Comparison of ENCODE assay signal across 12 mouse cellular contexts in genomic region chr5:43217987-43218846, GRCm38 (mm10). TPM values are rescaled to one million over a fixed set of nuclear protein-coding genes. Genes with fewer than 3 reads are reported as not detected.
A peak's percentile ranks its signal among the peaks of the same experiment; 100 is the strongest.
DNase-seq lines count a peak whose midpoint lies in the region; ATAC-seq and TF ChIP-seq lines count a peak whose summit lies in the region.
"Had no signal": no experiment of that assay in that cellular context is flagged by ENCODE, and none has a peak within 500 bp of the region (broad histone marks: within the 10 kb centered on the region; RNA-seq: fewer than 3 reads in every experiment).

No protein-coding gene starts in this region.

- 64% methylated on average over 10 of the region's 10 CpGs for WGBS in kidney, embryonic 15.5 days
- 51% methylated on average over 10 of the region's 10 CpGs for WGBS in heart, embryonic 13.5 days
- WGBS in liver, embryonic 13.5 days (ENCODE audit: insufficient replicate concordance), result 48% methylated on average over 10 of the region's 10 CpGs

- ATAC-seq in kidney, embryonic 15.5 days (replicated peaks; ENCODE audit: low FRiP score), result peak; percentile 25; the same call in 1 of the 2 replicates
- no peak for ATAC-seq in heart, embryonic 13.5 days (ENCODE audit: extremely low read depth, insufficient number of reproducible peaks, low FRiP score, low TSS enrichment)
- ATAC-seq in liver, embryonic 13.5 days (ENCODE audit: low read depth), result no peak

- no peak for TF ChIP-seq POLR2A in MEL (IDR thresholded peaks at IDR 0.05; ENCODE audit: control insufficient read depth in 1 of 2, insufficient read depth in 1 of 2, low read depth in 1 of 2, low read length in 2 of 2, poor library complexity in 1 of 2)

- no peak for TF ChIP-seq CTCF in MEL (IDR thresholded peaks at IDR 0.05 in 2 of 3, conservative IDR thresholded peaks at IDR 0.05 in 1 of 3; ENCODE audit: control insufficient read depth in 1 of 3, insufficient read depth in 1 of 3, low read depth in 2 of 3, low read length in 3 of 3, poor library complexity in 1 of 3, severe bottlenecking in 1 of 3)

- H3K4me1 ChIP-seq in kidney, embryonic 15.5 days, result no peaks in the 10 kb centered on the region
- peaks cover 0 to 7% of the 10 kb centered on the region in 2 experiments; a peak in 2 of 4 replicates for H3K4me1 ChIP-seq in MEL (ENCODE audit: control insufficient read depth in 1 of 2, insufficient read depth in 2 of 2, low read length in 2 of 2)
- peaks cover 23% of the 10 kb centered on the region for H3K4me1 ChIP-seq in heart, embryonic 13.5 days
- peaks cover 7% of the 10 kb centered on the region; the same call in 1 of the 2 replicates for H3K4me1 ChIP-seq in liver, embryonic 13.5 days (replicated peaks)
- H3K4me1 ChIP-seq: lung, embryonic 15.5 days; neural tube, embryonic 12.5 days had no signal

- H3K9ac ChIP-seq in kidney, embryonic 15.5 days, result no peak overlapping the region
- no peak overlapping the region for H3K9ac ChIP-seq in MEL (ENCODE audit: control insufficient read depth, low read depth, low read length, poor library complexity, severe bottlenecking)
- no peak overlapping the region for H3K9ac ChIP-seq in heart, embryonic 13.5 days
- no peak overlapping the region for H3K9ac ChIP-seq in liver, embryonic 13.5 days
- H3K9ac ChIP-seq: lung, embryonic 15.5 days; neural tube, embryonic 12.5 days had no signal

- H3K4me3 ChIP-seq in kidney, embryonic 15.5 days (replicated peaks), result no peak overlapping the region
- H3K4me3 ChIP-seq in MEL (ENCODE audit: control insufficient read depth in 1 of 2, insufficient read depth in 1 of 2, low read depth in 2 of 2, low read length in 2 of 2), result no peak overlapping the region
- no peak overlapping the region for H3K4me3 ChIP-seq in heart, embryonic 13.5 days
- H3K4me3 ChIP-seq in liver, embryonic 13.5 days (replicated peaks), result no peak overlapping the region
- H3K4me3 ChIP-seq: lung, embryonic 15.5 days; neural tube, embryonic 12.5 days had no signal

- peak overlapping the region; percentile 24 for H3K27ac ChIP-seq in kidney, embryonic 15.5 days
- H3K27ac ChIP-seq in MEL (ENCODE audit: control insufficient read depth, low read depth, low read length), result peak overlapping the region; percentile 7; the same call in 1 of the 2 replicates
- peak overlapping the region; percentile 70 for H3K27ac ChIP-seq in heart, embryonic 13.5 days (replicated peaks)
- H3K27ac ChIP-seq in liver, embryonic 13.5 days, result peak overlapping the region; percentile 53
- H3K27ac ChIP-seq: lung, embryonic 15.5 days; neural tube, embryonic 12.5 days had no signal

- TF ChIP-seq EP300 in MEL (IDR thresholded peaks at IDR 0.05; ENCODE audit: low read depth in 1 of 2, low read length in 2 of 2), result peak; percentile 34 to 66

- H3K4me2 ChIP-seq in kidney, embryonic 15.5 days, result no peak overlapping the region
- H3K4me2 ChIP-seq in heart, embryonic 13.5 days, result 0 out of 2 replicates have a peak overlapping the region, but pooled peaks have one; percentile 2
- no peak overlapping the region for H3K4me2 ChIP-seq in liver, embryonic 13.5 days
- H3K4me2 ChIP-seq: lung, embryonic 15.5 days; neural tube, embryonic 12.5 days had no signal

- no peaks in the 10 kb centered on the region for H3K27me3 ChIP-seq in kidney, embryonic 15.5 days
- H3K27me3 ChIP-seq in MEL (ENCODE audit: control insufficient read depth in 1 of 2, insufficient read depth in 2 of 2, low read length in 2 of 2), result no peaks in the 10 kb centered on the region
- H3K27me3 ChIP-seq in heart, embryonic 13.5 days (replicated peaks), result no peaks in the 10 kb centered on the region
- H3K27me3 ChIP-seq in liver, embryonic 13.5 days, result no peaks in the 10 kb centered on the region
- H3K27me3 ChIP-seq: lung, embryonic 15.5 days; neural tube, embryonic 12.5 days had no signal

- H3K36me3 ChIP-seq in kidney, embryonic 15.5 days, result no peaks in the 10 kb centered on the region
- peaks cover 0 to 9% of the 10 kb centered on the region in 2 experiments; a peak in 2 of 4 replicates for H3K36me3 ChIP-seq in MEL (ENCODE audit: control insufficient read depth in 1 of 2, insufficient read depth in 2 of 2, low read length in 2 of 2)
- no peaks in the 10 kb centered on the region for H3K36me3 ChIP-seq in heart, embryonic 13.5 days
- H3K36me3 ChIP-seq in liver, embryonic 13.5 days, result no peaks in the 10 kb centered on the region
- H3K36me3 ChIP-seq: lung, embryonic 15.5 days; neural tube, embryonic 12.5 days had no signal

- no peak for DNase-seq in kidney, postnatal 4 days
- DNase-seq in MEL (ENCODE audit: low read depth, low spot score), result peak; percentile 73
- DNase-seq in liver, embryonic 13.5 days, result no peak
- DNase-seq in spleen, postnatal 10 days (ENCODE audit: low spot score in 2 of 2), result no peak
- no peak for DNase-seq in right cerebral cortex, adult 18-20 months
- DNase-seq in thymus, adult 18-20 months, result no peak
- DNase-seq: layer of hippocampus, postnatal 36 days; thymus, postnatal 36 days had no signal

- no peak for TF ChIP-seq RAD21 in MEL (IDR thresholded peaks at IDR 0.05; ENCODE audit: low read depth, low read length)

- no peaks in the 10 kb centered on the region for H3K79me2 ChIP-seq in MEL (ENCODE audit: control insufficient read depth, insufficient read depth, low read length, poor library complexity)

- H3K9me3 ChIP-seq in kidney, embryonic 15.5 days (replicated peaks), result no peaks in the 10 kb centered on the region
- no peaks in the 10 kb centered on the region for H3K9me3 ChIP-seq in MEL (replicated peaks; ENCODE audit: insufficient read depth, low read length)
- no peaks in the 10 kb centered on the region for H3K9me3 ChIP-seq in heart, embryonic 13.5 days
- no peaks in the 10 kb centered on the region for H3K9me3 ChIP-seq in liver, embryonic 13.5 days (replicated peaks)
- H3K9me3 ChIP-seq: lung, embryonic 15.5 days; neural tube, embryonic 12.5 days had no signal

TF ChIP-seq in MEL, 35 proteins besides CTCF, POLR2A, EP300 and RAD21:
- TF ChIP-seq POLR2AphosphoS5 (IDR thresholded peaks at IDR 0.05; ENCODE audit: borderline replicate concordance, low read depth, low read length) (no peak), E2F4 (IDR thresholded peaks at IDR 0.05; ENCODE audit: borderline replicate concordance, low read depth, low read length) (no peak), HCFC1 (IDR thresholded peaks at IDR 0.05; ENCODE audit: low read depth, low read length) (0 out of 2 replicates have a peak, but pooled peaks have one; percentile 16), MXI1 (IDR thresholded peaks at IDR 0.05; ENCODE audit: low read depth, low read length) (peak; percentile 45; the same call in 1 of the 2 replicates), GATA1 (IDR thresholded peaks at IDR 0.05; ENCODE audit: low read depth, low read length) (peak; percentile 33; the same call in 1 of the 2 replicates), MYB (IDR thresholded peaks at IDR 0.05; ENCODE audit: low read depth, low read length) (no peak), KAT2A (conservative IDR thresholded peaks at IDR 0.05; ENCODE audit: low read depth, low read length) (no peak), JUND (IDR thresholded peaks at IDR 0.05; ENCODE audit: low read depth, low read length) (no peak), RCOR1 (IDR thresholded peaks at IDR 0.05; ENCODE audit: low read depth, low read length) (peak; percentile 72), MYC (IDR thresholded peaks at IDR 0.05; ENCODE audit: low read depth, low read length) (no peak), POLR2AphosphoS2 (IDR thresholded peaks at IDR 0.05; ENCODE audit: low read length) (no peak), SMC3 (IDR thresholded peaks at IDR 0.05; ENCODE audit: low read depth, low read length) (0 out of 2 replicates have a peak, but pooled peaks have one; percentile 8), ETS1 (IDR thresholded peaks at IDR 0.05; ENCODE audit: low read depth, low read length) (peak; percentile 59), TBP (IDR thresholded peaks at IDR 0.05; ENCODE audit: low read depth, low read length) (no peak), MEF2A (IDR thresholded peaks at IDR 0.05; ENCODE audit: extremely low read depth, insufficient replicate concordance, low read depth, low read length, poor library complexity, severe bottlenecking) (no peak), ZNF384 (IDR thresholded peaks at IDR 0.05; ENCODE audit: low read depth, low read length) (peak; percentile 19; the same call in 1 of the 2 replicates), CHD1 (IDR thresholded peaks at IDR 0.05; ENCODE audit: low read depth, low read length) (no peak), TAL1 (IDR thresholded peaks at IDR 0.05; ENCODE audit: low read length) (no peak), MAFK (IDR thresholded peaks at IDR 0.05; ENCODE audit: borderline replicate concordance, low read depth, low read length) (peak; percentile 58; the same call in 1 of the 2 replicates), ZC3H11A (IDR thresholded peaks at IDR 0.05; ENCODE audit: low read depth, low read length) (no peak)

RNA-seq across cellular contexts. Expression of gene Cpeb2, which starts 14.8 kb away (rescaled TPM):
- polyA plus RNA-seq in kidney, embryonic 15.5 days (2015; fragmentation: Nextera tagmentation; extraction: Ambion mirVana), result 1.4 and 1.6 TPM in 2 replicates
- total RNA-seq in MEL (2012; rRNA removed), result 0.69 and 0.82 TPM in 2 replicates
- 1 to 10 TPM in 1 of 2 experiments, not detected in 1; 2.0 TPM for polyA plus RNA-seq in MEL (2012; ENCODE audit: insufficient read depth in 1 of 2, insufficient read length in 2 of 2, low read depth in 1 of 2, low replicate concordance in 2 of 2, missing spikeins in 1 of 2)
- 3.8 and 4.7 TPM in 2 replicates for polyA plus RNA-seq in heart, embryonic 13.5 days (2015; fragmentation: Nextera tagmentation; extraction: Ambion mirVana)
- 0.63 and 0.69 TPM in 2 replicates for polyA plus RNA-seq in liver, embryonic 13.5 days (2015; fragmentation: Nextera tagmentation; extraction: Ambion mirVana)

Comparison
In these comparisons a context has a peak if more than half of its experiments do, and no peak if none do; other contexts are left out.
1. H3K27ac ChIP-seq: peak in every context shown above with its lines; median percentile 70 in heart, embryonic 13.5 days; 53 in liver, embryonic 13.5 days; 24 in kidney, embryonic 15.5 days; 7 in MEL.